Mouse (Mus musculus): ENCODE measurements around the gene Dhx8.

Dhx8 gene

GRCm38 (mm10) chr11:101732518-101733440 is at the start of gene Dhx8:
Dhx8 (plus strand) TSS chr11:101732919.
- peak; percentile 93 to 97 for DNase-seq (ENCODE audit: low spot score in 2 of 2)

DNA sequence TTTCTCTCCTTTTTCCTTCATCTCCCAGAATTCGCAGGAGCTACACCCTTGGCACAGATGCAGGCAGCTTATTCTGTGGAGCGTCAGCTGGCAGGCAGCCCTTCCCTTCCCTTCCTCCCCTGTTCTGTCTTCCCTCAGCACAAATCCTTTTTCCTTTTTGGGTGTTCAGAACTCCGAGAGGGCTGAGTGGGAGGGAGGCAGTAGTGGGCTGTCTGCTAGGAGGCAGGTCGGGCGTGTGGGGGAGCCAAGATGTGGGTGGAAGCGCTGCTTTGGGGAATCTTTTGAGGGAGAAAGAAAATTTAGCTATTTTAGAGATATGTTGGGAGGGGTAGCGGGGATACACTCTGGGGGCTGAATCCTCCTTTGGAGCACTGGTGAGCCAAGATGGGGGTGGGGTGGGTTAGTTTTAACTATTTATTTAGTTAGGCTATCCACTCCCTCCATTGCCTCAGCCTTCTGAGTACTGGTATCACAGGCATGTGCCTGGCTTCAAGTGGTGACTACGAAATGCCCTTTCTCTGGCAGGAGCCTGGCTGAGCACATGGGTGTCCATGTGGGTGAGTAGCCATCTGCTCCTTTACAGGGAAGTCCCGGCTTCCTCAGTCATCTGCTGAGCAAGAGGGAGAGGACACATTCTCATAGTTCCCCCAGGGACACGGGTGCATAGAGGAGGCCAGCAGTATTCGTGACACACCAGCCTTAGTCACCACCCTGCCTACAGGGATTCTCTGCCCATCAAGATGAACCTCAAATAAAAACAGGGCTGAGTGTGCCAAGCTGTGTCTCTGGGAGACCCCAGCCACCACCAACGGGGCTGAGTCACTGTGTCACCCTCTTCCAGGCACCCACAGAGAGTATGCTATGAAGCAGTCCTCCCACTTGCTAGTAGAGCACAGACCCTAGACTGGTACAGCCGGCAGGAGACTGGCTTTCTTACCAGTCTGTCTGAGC is 45.1 kb upstream of the Dhx8 start:
- DNase-seq (ENCODE audit: low spot score in 2 of 2), result no peak

GRCm38 (mm10) chr11:101689701-101690113 is 43.0 kb upstream of the Dhx8 start:
- DNase-seq (ENCODE audit: low spot score in 2 of 2), result no peak

DNA sequence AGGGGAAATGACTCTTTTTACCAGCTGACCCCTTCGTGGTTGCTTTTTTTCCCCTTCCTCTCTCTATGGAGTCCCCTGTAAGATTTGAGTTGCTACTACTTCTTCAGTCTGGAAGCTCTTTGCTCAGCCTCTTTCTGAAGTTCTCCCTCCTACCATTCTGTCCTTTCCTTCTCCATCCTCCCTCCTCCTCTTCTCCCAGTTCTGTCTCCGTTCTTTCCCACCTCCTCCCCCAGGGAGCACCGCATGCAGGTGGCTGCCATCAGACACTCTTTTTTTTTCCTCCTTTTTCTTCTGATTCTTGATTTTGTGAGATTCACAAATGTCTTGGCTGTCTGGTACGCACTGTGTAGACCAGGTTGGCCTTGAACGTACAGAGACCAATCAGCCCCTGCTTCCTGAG is 42.4 kb upstream of the Dhx8 start:
- no peak for DNase-seq (ENCODE audit: low spot score in 2 of 2)

- DNase-seq (ENCODE audit: low spot score in 2 of 2), result no peak
Measured at GRCm38 (mm10) chr11:101695906-101696661, 36.6 kb upstream of the Dhx8 start.

DNA sequence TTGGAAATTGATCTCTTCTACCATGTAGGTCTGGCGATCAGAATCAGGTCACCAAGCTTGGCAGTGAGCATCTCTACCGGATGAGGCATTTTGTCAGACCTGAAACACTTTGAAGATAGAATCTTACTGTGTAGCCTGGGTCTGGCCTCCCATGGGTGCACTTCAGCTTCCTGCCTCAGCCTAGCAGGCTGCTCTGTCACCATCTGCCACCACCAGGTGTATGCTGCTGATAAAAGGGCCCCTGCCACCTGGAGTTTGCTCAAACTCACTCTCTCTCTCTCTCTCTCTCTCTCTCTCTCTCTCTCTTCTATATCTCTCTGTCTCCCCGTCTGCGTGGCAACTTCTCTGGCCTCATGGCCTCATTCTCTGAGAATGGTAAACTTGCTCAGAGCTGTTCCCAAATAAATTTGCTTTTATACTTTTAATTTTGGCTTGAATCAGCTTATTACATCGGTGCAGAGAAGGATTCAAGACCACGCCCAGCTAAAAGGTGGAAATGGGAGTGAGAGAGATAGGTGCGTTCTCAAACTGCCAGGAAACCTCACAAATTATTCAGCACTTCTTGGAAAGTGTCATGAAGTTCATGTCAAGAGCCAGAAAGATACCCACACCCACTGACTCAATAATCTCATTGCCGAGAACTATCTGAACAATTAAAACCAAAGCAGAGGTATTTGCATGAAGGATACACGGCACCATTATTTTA is 35.4 kb upstream of the Dhx8 start:
- DNase-seq (ENCODE audit: low spot score in 2 of 2), result no peak

GRCm38 (mm10) chr11:101698114-101698513 is 34.6 kb upstream of the Dhx8 start:
- DNase-seq (ENCODE audit: low spot score in 2 of 2), result no peak

DNA sequence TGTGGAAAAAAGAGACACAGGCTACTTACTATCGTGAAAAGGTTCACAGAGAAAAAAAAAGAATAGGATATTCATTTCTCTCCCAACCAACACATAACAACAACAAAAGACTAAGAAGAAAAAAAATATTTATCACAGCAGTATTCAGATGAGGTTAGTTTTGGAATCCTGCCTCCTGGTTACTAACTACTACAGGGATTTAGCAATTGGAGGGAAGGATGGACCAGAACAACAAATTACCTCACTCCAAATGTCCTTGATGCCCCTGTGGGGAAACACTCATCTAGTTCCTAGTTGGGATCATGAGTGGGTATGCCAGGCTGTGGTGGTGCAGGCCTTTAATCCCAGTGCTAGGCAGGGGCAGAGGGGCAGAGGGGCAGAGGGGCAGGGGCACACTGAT is 33.2 kb upstream of the Dhx8 start:
- no peak for DNase-seq (ENCODE audit: low spot score in 2 of 2)

DNA sequence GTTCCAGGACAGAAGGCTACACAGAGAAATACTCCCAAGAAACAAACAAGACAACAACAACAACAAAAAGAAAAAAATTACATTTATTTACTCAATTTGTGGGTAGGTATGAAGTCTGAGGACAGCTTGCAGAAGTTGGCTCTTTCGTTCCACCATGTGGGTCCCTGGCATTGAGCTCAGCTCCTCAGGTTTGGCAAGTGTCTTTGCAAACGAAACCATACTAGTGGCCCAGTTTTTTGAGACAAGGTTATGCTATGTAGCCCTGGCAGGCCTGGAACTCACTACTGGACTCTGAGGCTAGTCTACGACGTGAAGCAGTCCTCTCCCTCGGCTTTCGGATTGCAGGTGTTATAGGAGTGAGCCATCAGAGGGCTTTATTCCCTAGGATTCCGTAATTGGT is 32.7 kb upstream of the Dhx8 start:
- no peak for DNase-seq (ENCODE audit: low spot score in 2 of 2)

GRCm38 (mm10) chr11:101700446-101700845 is 32.3 kb upstream of the Dhx8 start:
- no peak for DNase-seq (ENCODE audit: low spot score in 2 of 2)

GRCm38 (mm10) chr11:101704081-101704480 is 28.6 kb upstream of the Dhx8 start:
- no peak for DNase-seq (ENCODE audit: low spot score in 2 of 2)

DNA sequence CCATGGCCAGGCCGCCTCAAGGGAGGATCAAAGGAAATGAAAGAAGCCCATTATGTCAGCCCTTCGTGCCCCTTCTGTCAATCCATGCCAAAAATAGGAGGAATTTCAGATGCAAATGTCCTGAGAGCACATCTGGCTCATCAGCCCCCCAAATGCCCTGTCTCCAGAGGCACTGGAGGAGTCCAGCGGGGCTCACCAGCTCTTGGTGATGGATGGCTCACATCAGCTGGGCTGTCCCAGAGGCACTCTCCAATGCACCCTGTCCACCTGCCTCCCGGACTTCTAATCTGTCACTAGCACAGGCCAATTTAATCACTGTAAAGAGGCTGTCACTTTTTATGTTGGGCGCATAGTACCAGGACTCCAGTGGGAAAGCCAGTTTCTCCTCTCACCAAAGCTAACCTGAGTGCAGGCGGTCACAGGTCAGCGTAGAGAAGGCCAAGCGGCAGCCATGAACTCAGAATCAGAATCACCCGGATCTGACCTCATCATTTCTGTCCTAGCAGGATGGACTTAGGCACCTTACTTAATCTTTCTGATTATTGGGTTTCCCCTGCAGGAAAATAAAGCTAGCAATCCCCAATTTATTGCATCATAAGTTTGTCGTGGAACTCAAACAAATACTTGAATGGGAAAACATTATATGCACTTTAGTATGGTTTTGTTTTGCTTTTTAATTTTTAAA is 25.8 kb upstream of the Dhx8 start:
- no peak for DNase-seq (ENCODE audit: low spot score in 2 of 2)

- DNase-seq (ENCODE audit: low spot score in 2 of 2), result no peak
Measured at GRCm38 (mm10) chr11:101708482-101708881, 24.2 kb upstream of the Dhx8 start.

GRCm38 (mm10) chr11:101712811-101713210 is 19.9 kb upstream of the Dhx8 start:
- DNase-seq (ENCODE audit: low spot score in 2 of 2), result no peak

DNA sequence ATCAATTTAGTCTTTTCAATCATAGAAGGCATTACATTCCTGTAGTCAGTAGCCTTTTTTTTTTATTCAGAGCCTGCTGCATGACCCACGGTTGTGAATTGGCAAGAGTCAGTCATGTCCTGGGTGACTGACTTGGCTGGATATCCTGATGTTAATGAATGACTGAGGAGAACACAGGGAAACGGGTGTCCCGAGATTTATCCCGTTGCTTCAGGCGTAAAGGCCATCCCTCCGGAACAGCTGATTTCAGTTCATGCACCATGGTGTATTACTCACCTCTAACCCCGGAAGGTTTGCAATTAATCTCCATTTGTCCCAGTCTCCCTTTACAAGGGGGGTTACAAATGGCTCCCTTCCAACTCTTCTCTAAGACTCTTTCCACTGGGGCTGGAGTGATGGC is 18.7 kb upstream of the Dhx8 start:
- DNase-seq (ENCODE audit: low spot score in 2 of 2), result no peak

DNA sequence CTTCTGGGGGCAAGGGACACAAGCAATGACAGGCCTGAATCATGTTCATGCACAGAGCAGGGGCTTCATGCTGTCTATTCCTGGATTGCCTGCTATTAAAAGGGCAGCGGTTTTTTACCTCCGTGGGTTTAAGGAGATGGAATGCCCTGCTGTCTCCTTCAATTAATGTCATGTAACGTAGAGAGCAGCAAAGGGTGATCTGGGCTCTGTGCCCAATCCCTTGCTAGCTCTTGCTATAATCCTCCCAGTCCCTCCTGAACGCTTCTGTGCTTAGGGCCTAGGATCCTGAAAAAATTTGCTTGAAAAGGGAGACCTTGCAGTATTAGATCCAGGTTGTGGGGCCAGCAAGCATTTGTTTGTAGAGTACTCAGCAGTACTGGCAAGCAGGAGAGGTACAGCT is 14.4 kb upstream of the Dhx8 start:
- DNase-seq (ENCODE audit: low spot score in 2 of 2), result no peak

DNA sequence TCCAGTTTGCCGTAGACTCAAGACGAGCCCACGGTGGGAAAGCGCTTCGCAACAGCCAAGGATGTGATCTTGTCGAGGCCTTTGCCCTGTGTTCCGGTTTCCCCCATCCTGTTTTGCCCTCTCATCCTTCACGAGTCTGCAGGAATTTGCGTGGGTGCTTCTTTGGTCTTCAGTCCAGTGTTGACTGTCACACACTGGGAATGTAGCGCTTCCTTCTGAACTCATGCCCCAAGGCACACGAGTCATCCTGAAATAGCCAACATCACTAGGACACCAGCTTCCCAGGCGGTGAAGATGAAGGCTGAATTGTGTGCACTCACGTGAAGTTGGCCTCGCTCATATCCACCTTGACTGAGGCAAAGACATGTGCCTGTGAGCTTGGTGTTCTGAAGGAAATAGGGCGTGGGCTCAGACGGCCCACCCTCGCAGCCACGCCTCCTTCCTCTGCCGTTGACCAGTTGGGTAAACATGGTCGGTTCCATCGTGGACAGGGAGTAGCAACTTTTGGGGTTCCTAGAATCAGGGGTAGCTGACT is 12.7 kb upstream of the Dhx8 start:
- no peak for DNase-seq (ENCODE audit: low spot score in 2 of 2)

DNA sequence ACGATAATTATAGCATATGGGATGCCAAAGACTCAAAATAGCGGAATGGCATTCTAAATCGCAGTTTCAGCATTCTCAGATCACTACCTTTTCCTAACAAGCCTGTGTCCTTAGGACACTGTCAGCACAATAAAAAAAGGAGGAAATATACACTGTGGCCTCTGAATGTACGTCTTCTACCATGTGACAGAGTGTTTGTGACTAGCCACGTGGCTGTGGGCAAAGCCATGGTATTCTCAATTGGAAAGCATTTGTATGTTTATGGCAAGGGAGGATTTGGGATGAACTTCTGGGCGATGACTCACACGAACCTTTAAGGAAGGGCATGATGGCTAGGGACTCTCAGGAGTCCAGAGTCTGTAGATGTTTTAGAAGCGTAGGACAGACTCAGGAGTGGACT is 7.7 kb upstream of the Dhx8 start:
- DNase-seq (ENCODE audit: low spot score in 2 of 2), result no peak

DNA sequence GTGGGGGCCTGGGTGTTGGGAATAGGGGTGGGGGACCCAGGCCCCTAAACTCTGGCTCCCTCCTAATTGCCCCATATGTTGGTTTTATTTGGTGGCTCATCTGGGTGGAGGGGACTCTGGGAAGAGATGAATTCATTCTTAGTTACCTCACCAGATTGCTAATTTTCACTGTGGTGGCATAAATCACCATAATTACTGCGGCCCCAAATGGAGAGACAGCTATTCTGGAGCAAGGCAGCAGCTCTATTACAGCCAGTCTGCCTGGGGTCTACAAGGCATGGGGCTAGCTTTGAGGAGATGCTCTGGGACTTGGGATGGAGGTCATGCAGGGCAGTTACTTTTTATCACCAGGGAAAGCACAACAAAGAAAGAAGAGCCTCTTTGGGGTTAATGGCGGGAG is 6.0 kb upstream of the Dhx8 start:
- DNase-seq (ENCODE audit: low spot score in 2 of 2), result no peak

GRCm38 (mm10) chr11:101729308-101729707 is 3.4 kb upstream of the Dhx8 start:
- no peak for DNase-seq (ENCODE audit: low spot score in 2 of 2)

Data from spleen, postnatal 14 days (tissue).